In genomic region chr3:153296375-153297068, GRCm38 (mm10) we compare ENCODE assay signal across 10 mouse cellular contexts.
A peak's percentile ranks its signal among the peaks of the same experiment; 100 is the strongest.
DNase-seq lines count a peak whose midpoint lies in the region; ATAC-seq and TF ChIP-seq lines count a peak whose summit lies in the region.
"Had no signal": no experiment of that assay in that cellular context is flagged by ENCODE, and none has a peak within 500 bp of the region (broad histone marks: within the 10 kb centered on the region; RNA-seq: fewer than 3 reads in every experiment).

No protein-coding gene starts in this region.

- WGBS in hindbrain, embryonic 12.5 days = 75% methylated on average over 22 of the region's 22 CpGs
- WGBS in hindbrain, postnatal 0 days = 63% methylated on average over 22 of the region's 22 CpGs
- 23% methylated on average over 22 of the region's 22 CpGs for WGBS in forebrain, embryonic 14.5 days
- 41% methylated on average over 22 of the region's 22 CpGs for WGBS in lung, postnatal 0 days

- DNase-seq in hindbrain, postnatal 0 days (ENCODE audit: low spot score) = no peak
- DNase-seq in R1 (ENCODE audit: low read depth, low spot score) (peak; percentile 64), adipocyte (ENCODE audit: low spot score) (no peak)
- peak; percentile 78 for DNase-seq in forebrain, embryonic 14.5 days (ENCODE audit: low spot score)
- peak; percentile 79 for DNase-seq in lung, postnatal 0 days (ENCODE audit: low spot score)
- no peak for DNase-seq in thymus, postnatal 36 days
- DNase-seq in heart, adult 11 months = no peak
- DNase-seq: cerebellum, adult 2 months had no signal

- no peak overlapping the region for H3K27ac ChIP-seq in hindbrain, embryonic 12.5 days
- H3K27ac ChIP-seq in hindbrain, postnatal 0 days = no peak overlapping the region
- no peak overlapping the region for H3K27ac ChIP-seq in forebrain, embryonic 14.5 days (ENCODE audit: low read depth, low read length)
- no peak overlapping the region for H3K27ac ChIP-seq in lung, postnatal 0 days (ENCODE audit: low read length)
- H3K27ac ChIP-seq: hindbrain, embryonic 15.5 days had no signal

- 0 out of 2 replicates have a peak, but pooled peaks have one; percentile 35 for ATAC-seq in hindbrain, embryonic 12.5 days (ENCODE audit: low FRiP score)
- ATAC-seq in hindbrain, postnatal 0 days = no peak
- peak; percentile 86 for ATAC-seq in forebrain, embryonic 14.5 days
- ATAC-seq in lung, postnatal 0 days = peak; percentile 77

- no peaks in the 10 kb centered on the region for H3K36me3 ChIP-seq in hindbrain, embryonic 12.5 days
- H3K36me3 ChIP-seq in hindbrain, postnatal 0 days (ENCODE audit: insufficient read depth, low read length) = no peaks in the 10 kb centered on the region
- no peaks in the 10 kb centered on the region for H3K36me3 ChIP-seq in forebrain, embryonic 14.5 days (ENCODE audit: control insufficient read depth, insufficient read depth, low read length)
- no peaks in the 10 kb centered on the region for H3K36me3 ChIP-seq in lung, postnatal 0 days (ENCODE audit: insufficient read depth, low read length)
- H3K36me3 ChIP-seq: hindbrain, embryonic 15.5 days had no signal

- H3K4me2 ChIP-seq in hindbrain, embryonic 12.5 days (replicated peaks) = no peak overlapping the region
- H3K4me2 ChIP-seq in hindbrain, postnatal 0 days (ENCODE audit: low read depth, low read length) = no peak overlapping the region
- peak overlapping the region; percentile 30 for H3K4me2 ChIP-seq in forebrain, embryonic 14.5 days (ENCODE audit: low read length)
- no peak overlapping the region for H3K4me2 ChIP-seq in lung, postnatal 0 days (replicated peaks; ENCODE audit: low read depth, low read length)
- H3K4me2 ChIP-seq: hindbrain, embryonic 15.5 days had no signal

- H3K9me3 ChIP-seq in hindbrain, embryonic 12.5 days (replicated peaks) = no peaks in the 10 kb centered on the region
- H3K9me3 ChIP-seq in hindbrain, postnatal 0 days (ENCODE audit: low read length) = no peaks in the 10 kb centered on the region
- no peaks in the 10 kb centered on the region for H3K9me3 ChIP-seq in forebrain, embryonic 14.5 days (replicated peaks; ENCODE audit: control insufficient read depth, low read length)
- no peaks in the 10 kb centered on the region for H3K9me3 ChIP-seq in lung, postnatal 0 days (ENCODE audit: low read length)
- H3K9me3 ChIP-seq: hindbrain, embryonic 15.5 days had no signal

- no peaks in the 10 kb centered on the region for H3K4me1 ChIP-seq in hindbrain, embryonic 12.5 days
- H3K4me1 ChIP-seq in hindbrain, postnatal 0 days (ENCODE audit: insufficient read depth, low read length) = no peaks in the 10 kb centered on the region
- peaks cover 10% of the 10 kb centered on the region; the same call in 1 of the 2 replicates for H3K4me1 ChIP-seq in forebrain, embryonic 14.5 days (ENCODE audit: control insufficient read depth, insufficient read depth, low read length)
- H3K4me1 ChIP-seq in lung, postnatal 0 days (ENCODE audit: insufficient read depth, low read depth, low read length) = no peaks in the 10 kb centered on the region

- no peak overlapping the region for H3K9ac ChIP-seq in hindbrain, embryonic 12.5 days
- no peak overlapping the region for H3K9ac ChIP-seq in hindbrain, postnatal 0 days (replicated peaks; ENCODE audit: low read length)
- no peak overlapping the region for H3K9ac ChIP-seq in forebrain, embryonic 14.5 days (ENCODE audit: low read length)
- H3K9ac ChIP-seq in lung, postnatal 0 days (replicated peaks; ENCODE audit: low read depth) = no peak overlapping the region
- H3K9ac ChIP-seq: hindbrain, embryonic 15.5 days had no signal

- no peak for TF ChIP-seq CTCF in hindbrain, postnatal 0 days (IDR thresholded peaks at IDR 0.05; ENCODE audit: low read depth)
- no peak for TF ChIP-seq CTCF in lung, postnatal 0 days (IDR thresholded peaks at IDR 0.05)

- H3K4me3 ChIP-seq in hindbrain, embryonic 12.5 days = no peak overlapping the region
- no peak overlapping the region for H3K4me3 ChIP-seq in hindbrain, postnatal 0 days (ENCODE audit: low read length)
- H3K4me3 ChIP-seq in forebrain, embryonic 14.5 days (ENCODE audit: low read depth, low read length) = no peak overlapping the region
- no peak overlapping the region for H3K4me3 ChIP-seq in lung, postnatal 0 days (ENCODE audit: low read depth, low read length)
- H3K4me3 ChIP-seq: hindbrain, embryonic 15.5 days had no signal

- no peaks in the 10 kb centered on the region for H3K27me3 ChIP-seq in hindbrain, embryonic 12.5 days
- H3K27me3 ChIP-seq in hindbrain, postnatal 0 days (ENCODE audit: insufficient read depth, low read length) = no peaks in the 10 kb centered on the region
- no peaks in the 10 kb centered on the region for H3K27me3 ChIP-seq in forebrain, embryonic 14.5 days (replicated peaks; ENCODE audit: control insufficient read depth, insufficient read depth, low read length)
- H3K27me3 ChIP-seq in lung, postnatal 0 days (replicated peaks; ENCODE audit: insufficient read depth, low read length) = no peaks in the 10 kb centered on the region
- H3K27me3 ChIP-seq: hindbrain, embryonic 15.5 days had no signal

- peak; percentile 69 for TF ChIP-seq EP300 in lung, postnatal 0 days (IDR thresholded peaks at IDR 0.05)

Comparison
In these comparisons a context has a peak if more than half of its experiments do, and no peak if none do; other contexts are left out.
1. DNase-seq: peak in R1 (single experiment), forebrain, embryonic 14.5 days (single experiment) and lung, postnatal 0 days (single experiment); none in hindbrain, postnatal 0 days (single experiment), adipocyte (single experiment), thymus, postnatal 36 days (0 of 2) and heart, adult 11 months (single experiment).